Mouse (Mus musculus): ENCODE results near the gene Olfr768. TPM values are rescaled to one million over a fixed set of nuclear protein-coding genes. Genes with fewer than 3 reads are reported as not detected.
"Not testable (repeated sequence)": the region's sequence is repeated elsewhere in the genome, so short reads cannot be mapped to it uniquely, and the experiment has no call there.

Gene Olfr768
- not detected in 2 replicates for polyA plus RNA-seq (2015; fragmentation: Nextera tagmentation; extraction: Ambion mirVana)

GRCm38 (mm10) chr10:129099275-129099674 lies at the start of gene Olfr768:
Gene Olfr768 (minus strand): TSS chr10:129099375.
- Histone ChIP-seq H3K4me3 (no peak within 1 kb of the TSS), H3K36me3 (no peaks in the 10 kb centered on the region), H3K27ac (no peak within 1 kb of the TSS), H3K4me2 (no peak within 1 kb of the TSS), H3K27me3 (no peaks in the 10 kb centered on the region), H3K9me3 (replicated peaks) (no peaks in the 10 kb centered on the region), H3K4me1 (replicated peaks) (no peaks in the 10 kb centered on the region), H3K9ac (no peak within 1 kb of the TSS)
- no peak for ATAC-seq (replicated peaks; ENCODE audit: insufficient number of reproducible peaks, insufficient read depth, low FRiP score, low read depth)
- WGBS = 53% methylated on average over 1 of the region's 1 CpGs

- no peak for ATAC-seq (replicated peaks; ENCODE audit: insufficient number of reproducible peaks, insufficient read depth, low FRiP score, low read depth)
- H3K27ac ChIP-seq = no peak within 1 kb of the TSS
- no peak within 1 kb of the TSS for H3K9ac ChIP-seq
- no peaks in the 10 kb centered on the region for H3K36me3 ChIP-seq
- H3K4me1 ChIP-seq (replicated peaks) = no peaks in the 10 kb centered on the region
- H3K4me2 ChIP-seq = no peak within 1 kb of the TSS
- no peaks in the 10 kb centered on the region for H3K9me3 ChIP-seq (replicated peaks)
- no peaks in the 10 kb centered on the region for H3K27me3 ChIP-seq
- no peak within 1 kb of the TSS for H3K4me3 ChIP-seq
- whole genome bisulfite sequencing = 76% methylated on average over 2 of the region's 2 CpGs
These were observed 39.7 kb upstream of the Olfr768 start, which contains the start of gene Olfr770 for GRCm38 (mm10) chr10:129138898-129139297. Gene Olfr770 (minus strand): TSS chr10:129138998.

- no peak for ATAC-seq (replicated peaks; ENCODE audit: insufficient number of reproducible peaks, insufficient read depth, low FRiP score, low read depth)
- WGBS = 82% methylated on average over 2 of the region's 2 CpGs
These were observed 18.6 kb upstream of the Olfr768 start, which contains the start of gene Olfr769 for GRCm38 (mm10) chr10:129117761-129118160. Gene Olfr769 (minus strand): TSS chr10:129117861.

GRCm38 (mm10) chr10:129115146-129115545 lies 16.0 kb upstream of the Olfr768 start:
- Histone ChIP-seq H3K9me3 (replicated peaks) (peaks cover 8% of the 10 kb centered on the region; the same call in 1 of the 2 replicates), H3K4me2 (no peak overlapping the region), H3K36me3 (no peaks in the 10 kb centered on the region), H3K4me1 (replicated peaks) (no peaks in the 10 kb centered on the region), H3K27me3 (no peaks in the 10 kb centered on the region), H3K27ac (no peak overlapping the region), H3K9ac (no peak overlapping the region), H3K4me3 (no peak overlapping the region)
- ATAC-seq (replicated peaks; ENCODE audit: insufficient number of reproducible peaks, insufficient read depth, low FRiP score, low read depth) = no peak
- 95% methylated on average over 3 of the region's 3 CpGs for WGBS

More at GRCm38 (mm10) chr10:129117761-129118160, 18.6 kb upstream of the Olfr768 start, which contains the start of gene Olfr769:
- no peak within 1 kb of the TSS for H3K4me2 ChIP-seq
- no peaks in the 10 kb centered on the region for H3K4me1 ChIP-seq (replicated peaks)
- H3K27ac ChIP-seq = no peak within 1 kb of the TSS
- no peaks in the 10 kb centered on the region for H3K36me3 ChIP-seq
- H3K4me3 ChIP-seq = no peak within 1 kb of the TSS
- no peaks in the 10 kb centered on the region for H3K9me3 ChIP-seq (replicated peaks)
- H3K27me3 ChIP-seq = no peaks in the 10 kb centered on the region
- H3K9ac ChIP-seq = no peak within 1 kb of the TSS

- no peak for ATAC-seq (replicated peaks; ENCODE audit: insufficient number of reproducible peaks, insufficient read depth, low FRiP score, low read depth)
- no peak overlapping the region for H3K4me2 ChIP-seq
- H3K27me3 ChIP-seq = no peaks in the 10 kb centered on the region
- H3K4me1 ChIP-seq (replicated peaks) = no peaks in the 10 kb centered on the region
- H3K9me3 ChIP-seq (replicated peaks) = no peaks in the 10 kb centered on the region
- no peaks in the 10 kb centered on the region for H3K36me3 ChIP-seq
- WGBS = 36% methylated on average over 3 of the region's 3 CpGs
- H3K27ac ChIP-seq = no peak overlapping the region
- no peak overlapping the region for H3K9ac ChIP-seq
- no peak overlapping the region for H3K4me3 ChIP-seq
These were observed 2.1 kb upstream of the Olfr768 start for GRCm38 (mm10) chr10:129101231-129101630.

GRCm38 (mm10) chr10:129082810-129083209 lies 16.4 kb downstream of the Olfr768 start, which contains the start of gene Olfr767:
Gene Olfr767 (minus strand): TSS chr10:129082910.
- H3K9ac ChIP-seq; H3K4me1 ChIP-seq (replicated peaks); H3K27me3 ChIP-seq; H3K36me3 ChIP-seq; H3K4me3 ChIP-seq; H3K4me2 ChIP-seq; H3K9me3 ChIP-seq (replicated peaks); ATAC-seq (replicated peaks; ENCODE audit: insufficient number of reproducible peaks, insufficient read depth, low FRiP score, low read depth); H3K27ac ChIP-seq: not testable (repeated sequence)

GRCm38 (mm10) chr10:129068877-129069276 lies 30.3 kb downstream of the Olfr768 start, which contains the start of gene Olfr766-ps1:
Gene Olfr766-ps1 (minus strand): TSS chr10:129068977.
- H3K4me3 ChIP-seq = no peak within 1 kb of the TSS
- no peak within 1 kb of the TSS for H3K27ac ChIP-seq
- no peak for ATAC-seq (replicated peaks; ENCODE audit: insufficient number of reproducible peaks, insufficient read depth, low FRiP score, low read depth)
- H3K4me2 ChIP-seq = no peak within 1 kb of the TSS
- H3K9ac ChIP-seq = no peak within 1 kb of the TSS
- H3K9me3 ChIP-seq (replicated peaks) = no peaks in the 10 kb centered on the region
- no peaks in the 10 kb centered on the region for H3K36me3 ChIP-seq
- 76% methylated on average over 2 of the region's 2 CpGs for WGBS
- no peaks in the 10 kb centered on the region for H3K27me3 ChIP-seq
- H3K4me1 ChIP-seq (replicated peaks) = no peaks in the 10 kb centered on the region

GRCm38 (mm10) chr10:129049898-129050297 lies 49.3 kb downstream of the Olfr768 start, which contains the start of gene Olfr765:
Gene Olfr765 (minus strand): TSS chr10:129049998.
- H3K4me3 ChIP-seq; H3K36me3 ChIP-seq; H3K4me2 ChIP-seq; H3K4me1 ChIP-seq (replicated peaks); ATAC-seq (replicated peaks; ENCODE audit: insufficient number of reproducible peaks, insufficient read depth, low FRiP score, low read depth); H3K9me3 ChIP-seq (replicated peaks); H3K27ac ChIP-seq; H3K9ac ChIP-seq; H3K27me3 ChIP-seq: not testable (repeated sequence)

Other genes with a start within 250 kb of the Olfr768 start
- 2.8 and 2.9 TPM in 2 replicates for gene Gdf11, start 207.7 kb downstream of the Olfr768 start, polyA plus RNA-seq (2015; fragmentation: Nextera tagmentation; extraction: Ambion mirVana)
- gene Cd63, start 198.4 kb downstream of the Olfr768 start, polyA plus RNA-seq (2015; fragmentation: Nextera tagmentation; extraction: Ambion mirVana) = 420 and 427 TPM in 2 replicates
- 10.5 and 11.8 TPM in 2 replicates for gene Rdh5, start 176.5 kb downstream of the Olfr768 start, polyA plus RNA-seq (2015; fragmentation: Nextera tagmentation; extraction: Ambion mirVana)
- 208 and 212 TPM in 2 replicates for gene Bloc1s1, start 175.3 kb downstream of the Olfr768 start, polyA plus RNA-seq (2015; fragmentation: Nextera tagmentation; extraction: Ambion mirVana)
- 7.0 and 8.1 TPM in 2 replicates for gene Itga7, start 165.6 kb downstream of the Olfr768 start, polyA plus RNA-seq (2015; fragmentation: Nextera tagmentation; extraction: Ambion mirVana)
- 0.11 TPM in 1 of 2 replicates, not detected in the other for gene Mettl7b, start 138.4 kb downstream of the Olfr768 start, polyA plus RNA-seq (2015; fragmentation: Nextera tagmentation; extraction: Ambion mirVana)
- gene Olfr9, start 109.9 kb downstream of the Olfr768 start, polyA plus RNA-seq (2015; fragmentation: Nextera tagmentation; extraction: Ambion mirVana) = not detected in 2 replicates
- not detected in 2 replicates for gene Olfr763, start 88.6 kb downstream of the Olfr768 start, polyA plus RNA-seq (2015; fragmentation: Nextera tagmentation; extraction: Ambion mirVana)
- not detected in 2 replicates for gene Olfr764-ps1, start 59.5 kb downstream of the Olfr768 start, polyA plus RNA-seq (2015; fragmentation: Nextera tagmentation; extraction: Ambion mirVana)
- not detected in 2 replicates for gene Olfr765, start 49.4 kb downstream of the Olfr768 start, polyA plus RNA-seq (2015; fragmentation: Nextera tagmentation; extraction: Ambion mirVana)
- not detected in 2 replicates for gene Olfr766-ps1, start 30.4 kb downstream of the Olfr768 start, polyA plus RNA-seq (2015; fragmentation: Nextera tagmentation; extraction: Ambion mirVana)
- gene Olfr767, start 16.5 kb downstream of the Olfr768 start, polyA plus RNA-seq (2015; fragmentation: Nextera tagmentation; extraction: Ambion mirVana) = not detected in 2 replicates
- gene Olfr769, start 18.5 kb upstream of the Olfr768 start, polyA plus RNA-seq (2015; fragmentation: Nextera tagmentation; extraction: Ambion mirVana) = not detected in 2 replicates
- gene Olfr770, start 39.6 kb upstream of the Olfr768 start, polyA plus RNA-seq (2015; fragmentation: Nextera tagmentation; extraction: Ambion mirVana) = not detected in 2 replicates
- not detected in 2 replicates for gene Olfr771, start 65.4 kb upstream of the Olfr768 start, polyA plus RNA-seq (2015; fragmentation: Nextera tagmentation; extraction: Ambion mirVana)
- gene Olfr772, start 78.5 kb upstream of the Olfr768 start, polyA plus RNA-seq (2015; fragmentation: Nextera tagmentation; extraction: Ambion mirVana) = not detected in 2 replicates
- not detected in 2 replicates for gene Olfr773, start 88.0 kb upstream of the Olfr768 start, polyA plus RNA-seq (2015; fragmentation: Nextera tagmentation; extraction: Ambion mirVana)
- gene Olfr774, start 136.8 kb upstream of the Olfr768 start, polyA plus RNA-seq (2015; fragmentation: Nextera tagmentation; extraction: Ambion mirVana) = not detected in 2 replicates
- gene Olfr775, start 149.0 kb upstream of the Olfr768 start, polyA plus RNA-seq (2015; fragmentation: Nextera tagmentation; extraction: Ambion mirVana) = not detected in 2 replicates
- gene Olfr776, start 159.8 kb upstream of the Olfr768 start, polyA plus RNA-seq (2015; fragmentation: Nextera tagmentation; extraction: Ambion mirVana) = not detected in 2 replicates
- not detected in 2 replicates for gene Olfr777, start 172.1 kb upstream of the Olfr768 start, polyA plus RNA-seq (2015; fragmentation: Nextera tagmentation; extraction: Ambion mirVana)
- gene Olfr780, start 218.7 kb upstream of the Olfr768 start, polyA plus RNA-seq (2015; fragmentation: Nextera tagmentation; extraction: Ambion mirVana) = not detected in 2 replicates
- not detected in 2 replicates for gene Olfr781, start 229.5 kb upstream of the Olfr768 start, polyA plus RNA-seq (2015; fragmentation: Nextera tagmentation; extraction: Ambion mirVana)
- not detected in 2 replicates for gene Olfr782, start 249.5 kb upstream of the Olfr768 start, polyA plus RNA-seq (2015; fragmentation: Nextera tagmentation; extraction: Ambion mirVana)